Mouse (Mus musculus): Measurements from ENCODE around the gene Rgcc. TPM values are rescaled to one million over a fixed set of nuclear protein-coding genes. Genes with fewer than 3 reads are reported as not detected.

Rgcc gene
- polyA plus RNA-seq, 1 experiment from 2014 or later, result 173 TPM

DNA sequence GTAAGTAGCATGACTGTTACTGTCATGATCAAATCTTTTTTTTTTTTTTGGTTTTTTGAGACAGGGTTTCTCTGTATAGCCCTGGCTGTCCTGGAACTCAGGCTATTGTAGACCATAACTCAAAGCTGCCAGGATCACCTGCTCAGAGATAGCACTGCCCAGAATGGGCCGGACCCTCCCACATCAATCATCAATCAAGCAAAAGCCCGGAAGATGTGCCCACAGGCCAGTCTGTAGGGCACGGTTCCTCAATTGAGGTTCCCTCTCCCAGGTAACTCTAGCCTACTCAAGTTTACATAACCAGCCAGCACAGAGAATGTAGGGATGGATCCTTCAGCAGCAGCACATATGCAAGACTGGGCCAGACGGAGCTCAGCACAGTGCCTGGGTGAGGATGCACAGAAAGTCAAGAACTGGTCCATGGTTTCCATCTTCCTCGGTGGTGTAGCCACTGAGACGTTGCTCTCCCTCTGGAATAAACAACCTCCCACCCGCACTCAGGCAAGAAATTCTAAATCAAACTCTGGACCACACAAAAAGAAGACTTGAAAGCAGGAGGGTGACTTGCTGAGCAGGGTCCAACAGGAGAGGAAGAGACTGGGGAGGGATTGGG lies 14.1 kb downstream of the Rgcc start:
- Histone ChIP-seq H3K4me2 (ENCODE audit: low read depth, low read length) (no peak overlapping the region), H3K4me3 (ENCODE audit: low read length) (no peak overlapping the region), H3K9ac (ENCODE audit: low read length) (no peak overlapping the region), H3K4me1 (replicated peaks; ENCODE audit: control insufficient read depth, insufficient read depth, low read length) (no peaks in the 10 kb centered on the region), H3K36me3 (ENCODE audit: control insufficient read depth, insufficient read depth, low read length) (peaks cover 8% of the 10 kb centered on the region; the same call in 1 of the 2 replicates), H3K27me3 (ENCODE audit: control insufficient read depth, insufficient read depth, low read depth, low read length) (no peaks in the 10 kb centered on the region), H3K27ac (ENCODE audit: low read length) (no peak overlapping the region), H3K9me3 (ENCODE audit: control insufficient read depth, low read length) (no peaks in the 10 kb centered on the region)
- WGBS, result 75% methylated on average over 7 of the region's 7 CpGs
- ATAC-seq (ENCODE audit: low read depth), result no peak

DNA sequence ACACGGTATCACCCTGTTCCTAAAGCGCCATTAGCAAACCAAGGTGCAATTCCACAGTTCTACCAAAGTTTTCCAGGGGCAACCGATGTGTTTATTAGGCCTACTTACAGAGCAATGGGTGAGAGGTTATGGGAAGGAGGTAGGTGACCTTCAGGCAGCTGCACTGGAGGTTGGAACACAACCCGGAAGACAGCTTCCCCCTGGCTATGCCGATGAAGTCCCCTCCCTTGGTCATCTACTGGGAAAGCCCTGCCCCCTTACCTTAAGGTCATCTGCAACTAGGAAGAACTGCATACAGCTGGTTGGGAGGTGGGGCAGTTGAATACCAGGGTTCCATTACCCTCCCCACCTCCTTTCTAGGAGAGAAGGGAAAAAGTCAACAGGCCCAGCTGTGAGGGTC lies 15.9 kb downstream of the Rgcc start:
- H3K4me2 ChIP-seq (ENCODE audit: low read depth, low read length), result no peak overlapping the region
- 87% methylated on average over 5 of the region's 5 CpGs for WGBS
- no peaks in the 10 kb centered on the region for H3K9me3 ChIP-seq (ENCODE audit: control insufficient read depth, low read length)
- peaks cover 5% of the 10 kb centered on the region; the same call in 1 of the 2 replicates for H3K36me3 ChIP-seq (ENCODE audit: control insufficient read depth, insufficient read depth, low read length)
- no peak for ATAC-seq (ENCODE audit: low read depth)
- no peak overlapping the region for H3K9ac ChIP-seq (ENCODE audit: low read length)
- H3K27ac ChIP-seq (ENCODE audit: low read length), result no peak overlapping the region
- no peaks in the 10 kb centered on the region for H3K27me3 ChIP-seq (ENCODE audit: control insufficient read depth, insufficient read depth, low read depth, low read length)
- H3K4me3 ChIP-seq (ENCODE audit: low read length), result no peak overlapping the region
- H3K4me1 ChIP-seq (replicated peaks; ENCODE audit: control insufficient read depth, insufficient read depth, low read length), result no peaks in the 10 kb centered on the region

DNA sequence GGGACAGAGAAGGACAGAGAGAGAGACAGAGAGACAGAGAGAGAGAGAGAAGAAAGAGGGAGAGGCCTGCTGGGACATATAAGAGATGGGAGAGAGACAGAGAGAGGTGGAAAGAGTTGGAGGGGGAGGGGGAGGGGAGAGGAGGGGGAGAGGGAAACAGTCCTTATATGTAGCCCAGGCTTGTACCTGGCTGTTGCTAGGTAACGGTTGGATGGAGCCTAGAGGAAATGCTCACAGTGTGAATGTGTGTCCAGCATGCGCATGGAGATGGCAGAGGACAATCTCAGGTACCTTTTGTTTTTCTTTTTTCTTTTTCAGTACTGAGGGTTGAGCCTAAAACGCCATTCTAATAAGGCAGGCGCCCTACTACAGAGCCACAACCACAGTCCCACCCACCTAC lies 16.8 kb downstream of the Rgcc start:
- Histone ChIP-seq H3K9ac (ENCODE audit: low read length) (no peak overlapping the region), H3K4me1 (replicated peaks; ENCODE audit: control insufficient read depth, insufficient read depth, low read length) (no peaks in the 10 kb centered on the region), H3K4me2 (ENCODE audit: low read depth, low read length) (no peak overlapping the region), H3K36me3 (ENCODE audit: control insufficient read depth, insufficient read depth, low read length) (peaks cover 5% of the 10 kb centered on the region; the same call in 1 of the 2 replicates), H3K27me3 (ENCODE audit: control insufficient read depth, insufficient read depth, low read depth, low read length) (no peaks in the 10 kb centered on the region), H3K4me3 (ENCODE audit: low read length) (no peak overlapping the region), H3K27ac (ENCODE audit: low read length) (no peak overlapping the region), H3K9me3 (ENCODE audit: control insufficient read depth, low read length) (no peaks in the 10 kb centered on the region)
- 91% methylated on average over 4 of the region's 4 CpGs for WGBS
- no peak for ATAC-seq (ENCODE audit: low read depth)

DNA sequence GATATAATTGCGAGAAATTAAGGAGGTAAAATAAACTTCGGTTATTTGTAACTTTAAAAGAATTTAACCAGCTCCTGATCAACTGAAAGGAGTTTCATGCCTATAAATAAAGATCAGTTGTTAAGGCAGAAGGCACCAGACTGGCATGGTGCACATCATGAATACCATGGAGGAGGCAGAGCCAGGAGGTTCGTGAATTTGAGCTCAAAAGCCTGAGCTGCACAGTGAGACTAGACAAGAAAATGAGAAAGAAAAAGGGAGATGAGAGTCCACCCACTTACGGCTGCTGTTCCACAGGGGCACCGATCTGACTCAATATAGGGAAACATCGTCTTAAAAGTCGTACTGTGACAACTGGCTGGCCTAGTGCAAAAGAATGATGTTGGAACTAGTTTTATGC lies 17.5 kb downstream of the Rgcc start:
- no peak for ATAC-seq (ENCODE audit: low read depth)
- Histone ChIP-seq H3K27me3 (ENCODE audit: control insufficient read depth, insufficient read depth, low read depth, low read length) (no peaks in the 10 kb centered on the region), H3K27ac (ENCODE audit: low read length) (no peak overlapping the region), H3K36me3 (ENCODE audit: control insufficient read depth, insufficient read depth, low read length) (0 out of 2 replicates have a peak, but pooled peaks cover 1% of the 10 kb centered on the region), H3K4me2 (ENCODE audit: low read depth, low read length) (no peak overlapping the region), H3K9me3 (ENCODE audit: control insufficient read depth, low read length) (no peaks in the 10 kb centered on the region), H3K4me3 (ENCODE audit: low read length) (no peak overlapping the region), H3K9ac (ENCODE audit: low read length) (no peak overlapping the region), H3K4me1 (replicated peaks; ENCODE audit: control insufficient read depth, insufficient read depth, low read length) (no peaks in the 10 kb centered on the region)
- 90% methylated on average over 7 of the region's 7 CpGs for WGBS

DNA sequence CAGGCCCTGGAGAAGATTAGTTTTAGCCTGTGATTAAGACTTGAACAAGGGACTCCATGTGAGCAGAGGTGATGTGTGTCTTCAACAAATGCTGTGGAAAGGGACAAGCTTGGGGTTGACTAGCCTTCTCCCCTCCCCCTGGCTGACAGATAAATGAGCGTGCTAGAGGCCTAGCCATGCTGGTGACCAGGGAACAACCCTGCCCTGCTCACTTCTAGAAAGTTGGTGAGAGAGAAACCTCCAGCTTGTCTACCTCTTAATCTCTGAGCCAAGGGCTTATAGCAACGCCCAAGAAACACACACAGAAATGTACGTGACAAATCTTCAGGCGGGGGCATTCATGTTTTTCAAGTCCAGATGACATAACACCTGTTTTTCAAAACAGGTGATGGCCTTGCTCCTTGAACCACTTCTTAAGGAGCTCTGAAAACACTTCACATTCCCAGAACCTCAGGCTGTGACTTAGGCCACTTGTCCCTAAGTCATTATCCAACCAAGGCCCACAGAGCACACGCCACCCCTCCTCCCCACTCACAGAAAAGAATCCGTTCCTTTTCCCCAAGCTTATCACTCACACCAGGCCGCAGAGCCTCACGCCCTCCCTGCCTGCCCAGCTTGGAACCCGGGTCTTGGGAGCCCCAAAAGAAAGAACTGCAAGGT lies 19.4 kb downstream of the Rgcc start:
- H3K9ac ChIP-seq (ENCODE audit: low read length), result no peak overlapping the region
- 58% methylated on average over 9 of the region's 9 CpGs for WGBS
- H3K36me3 ChIP-seq (ENCODE audit: control insufficient read depth, insufficient read depth, low read length), result no peaks in the 10 kb centered on the region
- peak overlapping the region; percentile 28; the same call in 1 of the 2 replicates for H3K27ac ChIP-seq (ENCODE audit: low read length)
- H3K27me3 ChIP-seq (ENCODE audit: control insufficient read depth, insufficient read depth, low read depth, low read length), result no peaks in the 10 kb centered on the region
- peaks cover 6% of the 10 kb centered on the region for H3K4me1 ChIP-seq (replicated peaks; ENCODE audit: control insufficient read depth, insufficient read depth, low read length)
- H3K4me2 ChIP-seq (ENCODE audit: low read depth, low read length), result no peak overlapping the region
- no peaks in the 10 kb centered on the region for H3K9me3 ChIP-seq (ENCODE audit: control insufficient read depth, low read length)
- ATAC-seq (ENCODE audit: low read depth), result peak; percentile 86
- no peak overlapping the region for H3K4me3 ChIP-seq (ENCODE audit: low read length)

DNA sequence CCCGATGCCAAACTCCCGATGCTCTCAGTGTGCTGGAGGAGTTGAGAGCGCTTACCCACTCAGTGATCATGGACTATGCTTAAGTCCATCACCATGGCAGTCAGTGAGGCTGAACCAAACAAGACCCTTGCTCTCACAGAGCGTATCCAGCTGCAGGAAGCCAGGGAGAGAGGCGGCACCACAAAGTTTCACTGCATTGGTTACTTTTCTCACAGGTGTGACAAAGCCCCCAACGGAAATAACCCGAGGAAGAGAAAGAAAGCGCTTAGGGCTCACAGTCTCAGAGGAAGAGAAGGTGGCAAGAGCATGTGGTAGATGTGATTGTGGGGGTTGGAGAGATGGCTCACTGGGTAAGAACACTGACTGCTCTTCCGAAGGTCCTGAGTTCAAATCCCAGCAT lies 21.0 kb downstream of the Rgcc start:
- H3K27ac ChIP-seq (ENCODE audit: low read length), result no peak overlapping the region

DNA sequence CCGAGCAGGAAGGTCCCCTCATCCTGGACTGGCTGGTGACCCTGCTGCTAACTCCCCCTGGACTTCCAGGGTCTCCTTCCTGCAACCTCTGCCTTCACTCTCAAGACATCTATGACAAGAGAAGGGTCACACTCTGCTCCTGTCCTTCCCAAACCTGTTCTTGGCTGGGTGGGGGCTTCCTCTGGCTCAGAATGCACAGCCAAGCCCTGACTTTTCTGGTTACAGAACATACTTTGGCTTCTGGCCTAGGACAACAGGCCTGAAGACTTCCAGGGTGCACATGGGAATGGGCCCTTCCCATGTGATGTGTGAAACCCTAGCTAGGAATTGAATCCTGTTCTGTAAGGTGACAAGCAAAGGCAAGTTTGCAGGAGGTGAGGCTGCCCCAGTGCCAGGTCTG lies 22.0 kb downstream of the Rgcc start:
- ATAC-seq (ENCODE audit: low read depth), result no peak
- Histone ChIP-seq H3K4me2 (ENCODE audit: low read depth, low read length) (no peak overlapping the region), H3K4me1 (replicated peaks; ENCODE audit: control insufficient read depth, insufficient read depth, low read length) (peaks cover 12% of the 10 kb centered on the region), H3K9me3 (ENCODE audit: control insufficient read depth, low read length) (no peaks in the 10 kb centered on the region), H3K4me3 (ENCODE audit: low read length) (no peak overlapping the region), H3K27me3 (ENCODE audit: control insufficient read depth, insufficient read depth, low read depth, low read length) (no peaks in the 10 kb centered on the region), H3K36me3 (ENCODE audit: control insufficient read depth, insufficient read depth, low read length) (no peaks in the 10 kb centered on the region), H3K27ac (ENCODE audit: low read length) (no peak overlapping the region), H3K9ac (ENCODE audit: low read length) (no peak overlapping the region)
- whole genome bisulfite sequencing, result 65% methylated on average over 1 of the region's 1 CpGs

More for the DNA sequence above, 21.0 kb downstream of the Rgcc start:
- Histone ChIP-seq H3K4me2 (ENCODE audit: low read depth, low read length) (no peak overlapping the region), H3K4me1 (replicated peaks; ENCODE audit: control insufficient read depth, insufficient read depth, low read length) (peaks cover 6% of the 10 kb centered on the region), H3K27me3 (ENCODE audit: control insufficient read depth, insufficient read depth, low read depth, low read length) (no peaks in the 10 kb centered on the region), H3K9me3 (ENCODE audit: control insufficient read depth, low read length) (no peaks in the 10 kb centered on the region), H3K36me3 (ENCODE audit: control insufficient read depth, insufficient read depth, low read length) (no peaks in the 10 kb centered on the region), H3K9ac (ENCODE audit: low read length) (no peak overlapping the region), H3K4me3 (ENCODE audit: low read length) (no peak overlapping the region)
- 81% methylated on average over 9 of the region's 9 CpGs for WGBS
- no peak for ATAC-seq (ENCODE audit: low read depth)

DNA sequence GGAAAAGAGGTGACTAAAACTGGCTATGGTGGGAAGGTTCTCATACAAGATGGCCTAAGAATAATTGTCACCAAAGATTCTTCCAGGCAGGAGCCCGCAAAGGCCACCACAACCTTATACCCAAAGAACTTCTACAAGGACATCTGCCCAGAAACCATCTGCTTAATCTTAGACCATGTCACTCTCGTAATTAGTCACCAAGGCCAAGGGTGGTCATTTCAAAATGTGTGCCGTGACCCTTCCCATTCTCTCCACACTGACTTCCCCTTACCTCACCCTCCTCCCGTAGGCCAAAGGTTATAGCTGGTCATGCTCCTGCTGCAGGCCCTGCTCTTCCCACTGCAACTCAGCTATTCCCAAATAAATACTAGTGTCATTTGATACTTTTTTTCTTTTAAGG lies 22.5 kb downstream of the Rgcc start:
- H3K4me1 ChIP-seq (replicated peaks; ENCODE audit: control insufficient read depth, insufficient read depth, low read length), result peaks cover 15% of the 10 kb centered on the region
- no peak overlapping the region for H3K4me3 ChIP-seq (ENCODE audit: low read length)
- H3K4me2 ChIP-seq (ENCODE audit: low read depth, low read length), result no peak overlapping the region
- WGBS, result 86% methylated on average over 4 of the region's 4 CpGs
- H3K27ac ChIP-seq (ENCODE audit: low read length), result no peak overlapping the region
- no peaks in the 10 kb centered on the region for H3K27me3 ChIP-seq (ENCODE audit: control insufficient read depth, insufficient read depth, low read depth, low read length)
- H3K9ac ChIP-seq (ENCODE audit: low read length), result no peak overlapping the region
- ATAC-seq (ENCODE audit: low read depth), result no peak
- no peaks in the 10 kb centered on the region for H3K36me3 ChIP-seq (ENCODE audit: control insufficient read depth, insufficient read depth, low read length)
- H3K9me3 ChIP-seq (ENCODE audit: control insufficient read depth, low read length), result no peaks in the 10 kb centered on the region

DNA sequence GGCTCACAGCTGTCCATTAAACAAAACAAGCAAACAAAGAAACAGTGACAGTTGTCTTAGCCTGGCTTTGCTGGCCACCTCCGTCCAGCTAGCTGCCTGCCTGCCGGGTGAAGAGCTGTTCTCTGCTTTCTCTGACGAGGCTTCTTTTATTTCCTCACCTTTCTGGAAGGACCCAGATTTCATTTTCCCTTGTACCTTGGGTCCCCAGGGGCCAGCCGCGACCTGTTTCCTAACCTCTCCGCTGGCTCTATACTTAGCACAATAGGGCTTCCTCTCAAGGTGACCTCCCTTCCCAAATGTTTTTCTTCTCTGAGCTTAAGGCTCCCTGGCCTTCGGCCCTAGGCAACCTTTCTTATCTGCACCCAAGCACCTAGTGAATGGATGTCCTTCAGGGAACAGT lies 23.5 kb downstream of the Rgcc start:
- Histone ChIP-seq H3K27ac (ENCODE audit: low read length) (no peak overlapping the region; the same call in 1 of the 2 replicates), H3K36me3 (ENCODE audit: control insufficient read depth, insufficient read depth, low read length) (no peaks in the 10 kb centered on the region)
- WGBS, result 48% methylated on average over 7 of the region's 7 CpGs

More for the DNA sequence above, 23.5 kb downstream of the Rgcc start:
- H3K4me3 ChIP-seq (ENCODE audit: low read length), result no peak overlapping the region
- no peak overlapping the region for H3K4me2 ChIP-seq (ENCODE audit: low read depth, low read length)
- H3K9ac ChIP-seq (ENCODE audit: low read length), result no peak overlapping the region
- H3K4me1 ChIP-seq (replicated peaks; ENCODE audit: control insufficient read depth, insufficient read depth, low read length), result peaks cover 21% of the 10 kb centered on the region
- H3K27me3 ChIP-seq (ENCODE audit: control insufficient read depth, insufficient read depth, low read depth, low read length), result no peaks in the 10 kb centered on the region
- H3K9me3 ChIP-seq (ENCODE audit: control insufficient read depth, low read length), result no peaks in the 10 kb centered on the region
- ATAC-seq (ENCODE audit: low read depth), result no peak
